Mouse (Mus musculus) E14TG2a.4 (cell line): Measurements from ENCODE around the gene Col25a1.

Experiments
- CTCF ChIP-seq: conservative IDR thresholded peaks from 2 replicates; pipeline ENCODE4 v1.5.1; 2014; ENCODE audit warnings: low read length
- NANOG ChIP-seq: IDR thresholded peaks from 2 replicates; pipeline ENCODE4 v1.6.1; 2014; ENCODE audit warnings: borderline replicate concordance, low read length, mixed read lengths
- POU5F1 ChIP-seq: IDR thresholded peaks from 2 replicates; pipeline ENCODE4 v1.6.1; 2014; ENCODE audit warnings: low read length, borderline replicate concordance

- TF ChIP-seq CTCF (no peak), POU5F1 (no peak), NANOG (no peak)
Observed at GRCm38 (mm10) chr3:130270509-130270908, 139.2 kb downstream of the Col25a1 start.
